Mouse (Mus musculus) ovary, postnatal 36 days (tissue): ENCODE data around the gene Fam20a.
"Not testable (repeated sequence)": the region's sequence is repeated elsewhere in the genome, so short reads cannot be mapped to it uniquely, and the experiment has no call there.

Experiments
- DNase-seq: peaks from one replicate; pipeline ENCODE4 v3.0.0; 2022; ENCODE audit warnings: low spot score, mixed read lengths

Fam20a gene

DNA sequence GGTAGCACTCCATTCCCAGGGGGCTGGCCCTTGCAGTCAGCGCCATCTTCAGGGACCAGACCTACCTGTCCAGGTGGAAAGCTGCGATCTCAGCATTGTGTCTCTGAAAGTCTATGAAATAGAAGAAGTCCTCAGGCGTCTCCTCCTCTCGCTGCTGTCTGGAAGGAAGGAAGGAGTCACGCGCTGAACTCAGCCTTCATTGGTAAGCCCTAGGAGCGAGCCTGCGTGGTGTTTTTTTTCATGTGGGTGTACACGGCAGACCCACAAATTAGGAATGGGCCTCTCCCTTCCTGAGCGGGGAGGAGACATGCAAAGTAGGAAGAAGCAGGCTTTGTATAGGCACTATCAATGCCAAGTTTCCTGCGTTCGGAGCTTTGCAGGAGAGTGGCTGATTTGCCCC is 43.8 kb downstream of the Fam20a start:
- no peak for DNase-seq

DNA sequence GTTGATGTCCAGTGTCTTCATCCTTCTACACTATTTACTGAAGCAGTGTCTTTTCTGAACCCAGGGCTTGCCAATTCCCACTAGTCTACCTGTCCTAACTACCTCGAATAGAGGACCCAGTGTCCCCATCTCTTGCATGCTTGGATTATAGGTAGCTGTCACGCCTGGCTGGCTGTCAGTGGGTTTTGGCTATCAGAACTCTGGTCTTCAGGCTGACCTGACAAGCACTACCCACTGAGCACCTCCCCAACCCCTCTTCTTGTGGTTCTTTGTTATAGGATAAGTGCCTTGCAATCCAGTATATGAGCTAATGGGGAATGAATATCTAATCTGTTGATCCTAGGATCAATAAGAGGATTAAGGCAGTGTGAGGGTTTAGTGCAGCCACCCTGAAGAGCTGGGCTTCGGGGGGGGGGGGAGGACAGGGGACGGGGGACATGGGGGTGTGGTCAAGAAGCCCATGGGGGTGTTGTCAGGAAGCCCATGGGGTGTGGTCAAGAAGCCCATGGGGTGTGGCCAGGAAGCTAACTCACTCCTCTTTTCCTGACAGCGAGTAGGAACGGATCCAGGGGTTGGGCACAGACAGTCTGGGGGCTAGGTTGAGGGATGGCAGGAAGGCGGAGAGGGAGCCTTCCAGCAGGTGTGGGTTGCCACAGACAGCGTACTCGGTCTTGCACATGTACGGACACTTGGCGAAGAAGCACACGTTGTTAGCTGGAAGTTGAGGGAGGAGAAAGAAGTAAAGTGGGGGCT is 45.3 kb downstream of the Fam20a start:
- no peak for DNase-seq

DNA sequence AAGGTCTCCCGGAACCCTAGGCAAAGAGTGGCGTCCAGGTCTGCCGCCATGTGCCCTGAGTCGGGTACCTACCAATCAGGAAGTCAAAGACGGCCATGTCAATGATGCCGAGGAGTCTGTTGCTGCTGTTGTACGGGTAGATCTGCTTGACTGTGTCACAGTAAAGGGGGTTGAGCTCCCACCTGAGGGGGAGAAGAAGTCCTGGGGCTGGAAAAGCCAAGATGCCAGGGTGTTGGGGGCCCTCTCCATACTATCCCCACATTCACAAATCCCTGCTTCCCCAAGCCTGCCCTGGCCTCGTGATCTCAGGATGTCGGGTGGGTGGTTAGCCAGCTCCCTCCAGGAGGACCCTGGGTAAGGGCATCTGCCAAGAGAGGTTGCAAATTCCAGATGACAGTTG is 46.3 kb downstream of the Fam20a start:
- no peak for DNase-seq

DNA sequence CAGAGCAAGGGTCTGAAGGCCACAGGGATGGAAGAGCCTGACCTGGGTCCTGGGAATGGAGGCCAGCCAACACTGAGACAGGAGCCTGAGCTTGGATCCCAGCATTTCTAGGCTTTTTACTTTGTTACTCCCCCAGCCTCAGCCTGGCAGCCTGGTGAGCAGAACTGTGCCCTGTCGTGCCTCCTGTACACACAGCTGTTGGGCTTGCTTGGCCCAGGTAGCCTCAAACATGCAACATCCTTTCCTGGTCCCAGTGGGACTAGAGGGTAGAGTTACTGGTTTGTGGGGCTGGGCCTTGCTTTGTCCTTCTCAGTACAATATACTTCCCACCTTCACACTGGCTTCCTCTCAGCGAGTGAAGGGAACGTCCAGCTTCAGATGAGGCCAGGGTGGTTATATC is 46.9 kb downstream of the Fam20a start:
- DNase-seq: no peak

DNA sequence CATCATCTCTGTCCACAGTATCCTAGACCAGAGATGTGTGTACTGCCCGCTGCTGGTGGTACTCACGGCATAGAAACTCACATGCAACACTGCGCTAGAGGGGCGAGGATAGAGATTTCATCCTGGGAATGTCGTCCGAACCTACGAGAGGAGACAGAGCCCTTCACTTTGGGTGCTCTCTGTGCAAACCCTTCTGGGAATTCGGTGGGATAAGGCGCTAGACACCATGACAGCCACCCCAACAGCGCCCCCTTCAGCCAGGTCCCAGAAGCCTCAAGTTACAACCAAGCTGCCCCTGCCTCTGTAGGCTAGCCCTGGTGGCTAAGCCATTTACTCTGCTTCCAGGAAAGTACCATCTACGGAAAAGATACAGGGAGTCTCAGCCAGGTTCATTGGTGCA is 47.5 kb downstream of the Fam20a start:
- no peak for DNase-seq

DNA sequence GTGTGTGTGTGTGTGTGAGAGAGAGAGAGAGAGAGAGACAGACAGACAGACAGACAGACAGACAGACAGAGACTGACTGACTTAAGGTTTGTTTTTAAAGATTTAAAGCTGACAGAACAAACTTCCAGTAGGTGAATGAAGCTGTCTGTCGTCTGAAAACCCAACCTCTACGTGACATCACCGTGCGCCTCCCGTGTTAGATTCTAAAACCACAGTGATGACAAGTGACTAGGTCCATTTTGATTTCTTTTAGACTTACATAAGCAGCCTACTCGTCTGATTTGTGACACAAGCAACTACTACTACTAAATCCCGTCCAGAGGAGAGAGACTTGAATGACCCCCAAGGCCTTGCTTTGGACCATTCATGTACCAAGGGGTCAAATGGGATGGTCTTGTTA is 48.3 kb downstream of the Fam20a start:
- DNase-seq: no peak

DNA sequence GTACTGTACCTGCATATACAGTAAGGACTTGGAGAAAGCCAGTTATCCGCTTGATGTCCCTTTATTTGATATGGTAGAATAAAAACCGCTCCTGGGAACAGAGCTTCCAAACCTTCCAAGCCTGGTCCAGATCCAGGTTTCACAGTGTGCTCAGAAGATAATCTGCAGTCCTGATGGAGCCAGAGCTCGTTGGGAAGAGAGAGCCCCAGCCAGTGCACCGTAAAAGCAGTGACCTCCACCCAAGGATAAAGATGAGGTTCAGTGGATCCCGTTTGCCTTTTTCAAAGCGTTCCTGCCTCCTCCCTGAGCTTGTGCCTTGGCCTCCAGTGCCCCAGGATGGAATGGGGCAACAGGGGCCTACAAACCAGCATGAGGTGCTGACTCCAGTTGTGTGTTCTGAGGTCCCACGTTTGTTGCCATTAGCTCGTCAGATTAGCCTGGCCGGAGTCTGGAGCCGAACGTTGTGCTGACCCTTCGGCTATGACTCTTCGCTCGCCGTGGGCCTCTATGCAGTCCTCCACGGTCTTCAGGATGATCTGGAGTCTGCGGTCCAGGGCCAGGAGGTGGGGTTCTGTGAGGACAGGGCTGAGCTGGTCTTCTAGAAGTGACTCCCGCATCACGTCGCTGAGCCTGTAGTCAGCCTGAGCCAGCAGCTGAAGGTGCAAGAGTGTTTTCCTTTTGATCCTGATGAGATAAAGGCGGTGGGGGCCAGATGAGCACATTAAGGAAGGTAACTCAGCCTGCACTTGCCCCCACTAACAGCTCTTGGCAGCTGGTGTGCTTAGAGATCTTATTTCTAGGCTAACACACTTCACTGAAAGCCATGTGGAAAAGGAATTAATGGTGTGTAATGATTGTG is 49.0 kb downstream of the Fam20a start:
- DNase-seq: no peak

DNA sequence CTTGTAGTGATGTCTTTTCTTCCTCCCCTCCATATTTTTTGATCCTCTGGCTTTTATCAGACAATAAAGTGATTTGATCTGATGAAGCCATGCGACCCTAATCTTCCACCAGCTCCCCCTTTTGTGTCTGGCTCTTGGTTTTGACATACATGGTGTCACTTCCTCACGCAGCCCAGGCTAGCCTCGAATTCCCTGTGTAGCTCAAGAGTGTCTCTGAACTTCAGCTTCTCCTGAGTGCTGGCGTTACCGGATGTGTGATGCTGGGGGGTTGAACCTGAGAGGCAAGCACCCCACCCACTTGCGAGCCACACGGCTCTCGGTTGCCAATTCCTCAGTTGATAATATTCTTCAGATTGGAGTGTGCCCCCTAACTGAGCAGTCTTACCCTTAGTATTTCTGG is 49.7 kb downstream of the Fam20a start:
- DNase-seq: no peak

DNA sequence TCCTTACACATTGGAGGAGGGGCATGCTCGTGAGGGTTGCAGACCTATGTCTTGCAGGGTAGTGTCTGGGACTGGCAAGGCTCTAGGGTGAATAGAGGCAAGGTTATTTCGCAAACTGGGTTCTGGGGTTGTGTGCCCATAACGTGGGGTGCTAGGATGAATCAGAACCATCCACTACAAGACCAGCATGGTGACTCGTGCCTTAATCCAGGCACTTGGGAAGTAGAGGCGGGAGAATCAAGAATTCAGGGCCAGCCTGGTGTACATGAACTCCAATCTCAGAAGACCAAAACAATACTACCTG is 50.1 kb downstream of the Fam20a start:
- DNase-seq: no peak

DNA sequence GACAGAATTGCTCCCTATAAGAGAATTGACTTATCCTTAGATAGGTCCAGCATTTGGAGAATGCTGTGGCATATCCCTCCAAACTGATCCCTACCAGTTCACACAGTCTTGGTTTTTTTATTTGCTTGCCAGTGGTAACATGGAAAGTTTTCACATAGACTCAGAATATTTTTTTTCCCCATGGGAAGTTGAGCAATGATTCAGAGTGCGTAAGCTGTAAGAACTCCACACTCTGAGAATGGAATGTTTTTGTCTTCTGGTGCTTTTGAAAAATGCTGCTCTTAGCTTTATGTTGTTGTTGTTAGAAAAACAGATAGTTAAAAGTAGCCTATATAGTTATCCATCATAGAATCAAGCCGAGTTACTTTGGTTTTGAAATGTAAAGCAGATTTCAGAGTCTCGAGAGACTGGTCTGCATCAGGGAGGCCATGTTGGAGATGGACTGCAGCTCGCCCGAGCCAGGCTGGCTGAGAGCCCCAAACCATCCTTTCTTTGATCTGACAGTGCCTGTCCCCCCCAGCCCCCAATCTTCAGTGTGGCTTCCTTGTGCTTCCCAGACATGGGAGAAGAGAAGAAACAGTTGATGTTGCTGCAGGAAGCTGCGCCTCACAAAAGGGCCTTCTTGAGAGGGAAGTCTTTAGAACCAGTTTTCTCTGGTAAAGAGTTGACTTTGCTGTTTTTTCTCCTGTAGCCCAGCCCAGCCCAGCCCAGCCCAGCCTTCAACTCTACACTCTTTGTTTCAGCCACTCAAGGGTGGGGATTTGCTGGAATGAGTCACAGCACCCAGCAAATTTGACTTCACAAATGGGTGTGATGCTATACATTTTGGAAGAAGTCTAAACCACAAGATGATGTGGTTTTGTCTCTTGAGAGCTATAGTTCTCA is 50.7 kb downstream of the Fam20a start:
- no peak for DNase-seq

DNA sequence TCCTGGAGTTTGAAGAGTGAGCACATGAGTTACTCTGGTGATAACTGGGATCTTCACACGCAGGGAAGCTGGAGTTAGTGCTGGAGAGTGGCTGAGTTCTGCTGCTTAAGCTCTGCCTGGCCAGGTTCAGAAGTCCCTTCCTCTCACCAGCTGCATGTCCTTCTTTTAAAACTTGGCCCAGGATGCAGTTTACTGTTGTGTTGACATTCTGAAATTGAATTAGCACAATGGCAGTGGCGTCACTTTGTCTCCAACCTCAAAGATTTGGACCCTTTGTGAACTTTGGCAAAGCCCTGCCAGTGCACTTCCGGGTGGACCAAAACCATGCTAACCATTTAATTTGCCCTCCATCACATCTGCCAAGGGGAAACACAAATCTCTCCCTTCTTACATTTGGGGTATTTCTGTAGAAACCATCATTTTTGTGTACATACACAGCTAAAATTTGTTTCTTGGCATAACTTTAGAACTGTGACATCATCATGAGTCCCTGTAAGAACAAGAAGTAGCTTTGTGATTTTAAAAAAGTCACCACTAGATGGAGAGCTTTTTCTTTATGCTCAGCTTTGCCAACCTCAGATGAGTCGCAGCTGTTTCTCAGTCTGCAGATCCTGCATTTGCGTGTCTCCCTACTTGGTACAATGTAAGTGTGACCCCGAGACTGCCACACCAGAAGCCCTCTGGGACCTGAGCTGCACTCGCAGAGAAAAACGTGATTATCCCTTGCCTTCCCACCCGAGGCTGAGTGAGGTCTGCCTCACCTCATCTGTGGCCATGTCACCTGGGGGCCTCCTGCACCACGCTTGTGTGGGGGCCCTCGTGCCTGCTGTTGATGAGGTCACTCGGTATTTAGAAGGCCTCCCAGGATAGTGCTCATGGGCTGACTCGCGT is 51.8 kb downstream of the Fam20a start:
- no peak for DNase-seq

DNA sequence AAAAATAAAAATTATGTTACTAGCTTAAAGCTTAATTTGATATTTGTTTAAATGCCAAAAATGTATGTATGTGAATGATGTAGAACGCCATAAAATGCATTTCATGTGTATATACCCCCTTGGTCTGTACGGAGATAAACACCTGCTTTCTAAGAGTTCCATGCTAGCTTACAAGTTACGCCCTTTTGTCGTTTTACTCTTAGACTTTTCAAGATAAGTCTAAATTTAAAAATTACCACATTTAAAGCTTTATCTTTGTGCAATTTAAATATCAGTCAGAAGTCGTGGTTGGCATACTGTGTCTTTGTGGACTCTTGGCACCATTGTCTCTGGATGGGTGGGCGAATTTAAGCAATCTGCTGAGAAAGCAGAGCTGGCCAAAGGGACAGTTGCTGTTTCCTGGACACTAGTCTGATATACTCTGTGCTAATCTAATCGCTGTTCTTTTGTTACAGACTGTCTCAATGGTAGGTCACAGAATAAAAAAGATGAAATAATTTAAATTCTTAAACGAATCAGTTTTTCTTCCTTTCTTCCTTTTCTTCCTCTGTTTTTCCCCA is 52.9 kb downstream of the Fam20a start:
- DNase-seq: no peak

DNA sequence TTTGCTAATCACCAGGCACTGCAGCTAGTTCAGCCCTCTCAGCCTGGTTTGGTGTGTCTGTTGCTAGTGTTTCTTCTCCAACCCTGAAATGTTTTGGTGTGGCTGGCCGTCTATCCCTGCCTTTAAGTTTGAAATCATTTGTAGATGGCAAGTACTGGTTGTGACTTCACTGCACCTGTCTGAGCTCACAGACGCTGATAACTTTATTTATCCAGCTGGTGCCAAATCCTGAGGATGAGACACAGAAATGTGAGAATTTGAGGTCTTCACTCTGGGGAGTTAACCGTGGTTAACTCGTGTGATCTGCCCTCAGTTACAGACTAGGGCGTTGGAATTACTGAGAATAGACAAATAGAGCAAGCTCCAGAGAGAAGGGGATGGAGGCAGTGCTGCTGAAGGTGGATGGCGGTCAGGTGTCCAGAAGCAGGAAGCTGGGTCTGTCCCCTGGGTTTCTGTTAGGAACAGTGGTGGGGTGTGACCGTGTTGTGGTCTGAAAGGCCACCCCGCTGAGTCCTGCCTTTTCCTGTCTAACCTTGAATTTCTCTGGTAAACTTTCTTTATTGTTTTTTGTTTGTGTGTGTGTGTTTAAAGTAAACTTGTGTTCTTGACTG is 53.9 kb downstream of the Fam20a start:
- DNase-seq: no peak

DNA sequence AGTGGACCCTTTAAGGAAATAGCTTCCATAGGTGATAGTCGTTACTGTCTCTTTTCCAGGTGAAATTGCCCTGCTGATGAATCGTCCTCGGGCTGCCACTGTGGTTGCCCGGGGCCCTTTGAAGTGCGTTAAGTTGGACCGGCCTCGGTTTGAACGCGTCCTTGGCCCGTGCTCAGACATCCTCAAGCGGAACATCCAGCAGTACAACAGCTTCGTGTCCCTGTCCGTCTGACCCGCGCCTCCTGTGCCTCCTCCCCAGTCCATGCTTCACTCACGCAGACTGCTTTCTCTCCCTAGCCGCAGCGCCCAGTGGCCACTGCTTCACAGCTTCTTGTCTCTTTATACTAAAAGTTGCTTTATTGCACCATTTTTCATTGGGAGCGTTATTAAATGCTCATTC is 54.7 kb downstream of the Fam20a start:
- DNase-seq: peak; percentile 43

DNA sequence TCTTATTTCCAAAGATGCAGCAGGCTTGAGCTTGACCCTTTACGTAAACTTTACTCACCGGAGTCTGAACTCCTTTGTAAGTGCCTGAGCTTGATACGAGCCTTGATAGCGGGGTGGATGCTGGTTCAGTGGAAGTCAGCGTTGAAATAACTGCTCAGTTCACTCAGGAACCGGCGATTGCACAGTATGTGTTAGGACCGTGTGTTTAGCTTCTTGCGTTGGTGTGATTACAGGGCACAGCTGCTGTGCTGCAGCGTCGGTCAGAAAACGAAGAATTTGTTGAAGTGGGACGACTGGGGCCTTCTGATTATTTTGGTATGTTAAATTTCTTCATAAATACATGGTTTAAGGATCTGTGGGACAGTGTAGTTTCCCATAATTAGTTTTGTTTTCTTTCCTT is 55.7 kb downstream of the Fam20a start:
- DNase-seq: no peak

DNA sequence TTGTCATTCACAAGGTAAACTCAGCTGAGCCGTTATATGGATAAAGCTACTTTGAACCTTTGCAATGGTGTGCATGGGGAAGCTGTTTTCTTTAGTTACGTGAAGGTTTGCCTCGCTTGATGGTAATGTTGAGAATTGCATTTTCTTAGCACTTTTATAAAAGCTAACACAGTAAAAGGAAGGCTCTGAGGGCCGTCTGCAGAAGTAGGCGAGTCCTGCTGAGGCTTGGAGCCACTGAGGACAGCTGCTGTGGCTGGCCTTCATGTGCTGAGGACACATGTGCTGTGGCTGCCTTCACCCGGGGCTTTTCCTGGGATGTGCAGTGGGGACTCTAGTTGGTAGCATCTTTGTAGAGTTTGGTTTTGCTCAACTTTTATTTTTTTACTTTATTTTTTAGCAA is 56.7 kb downstream of the Fam20a start:
- no peak for DNase-seq

DNA sequence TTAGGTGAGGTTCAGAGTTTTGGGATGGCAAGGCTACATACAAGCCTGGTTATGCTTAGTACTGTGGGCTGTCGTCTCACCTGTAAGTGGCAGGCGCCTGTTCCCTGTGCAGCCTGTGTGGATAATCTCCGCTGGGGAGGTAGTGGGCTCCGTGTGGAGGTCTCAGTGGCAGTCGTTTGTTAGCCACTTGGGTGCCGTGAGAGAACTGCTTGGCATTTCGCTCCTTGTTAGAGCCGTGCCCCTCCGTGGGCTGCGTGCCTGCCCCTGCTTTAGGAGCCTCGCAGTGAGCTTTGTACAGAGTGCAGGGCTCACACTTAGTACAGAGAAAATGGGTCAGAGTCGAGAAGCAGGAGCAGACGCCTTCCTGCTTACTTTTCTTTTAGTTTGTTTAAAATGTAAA is 57.8 kb downstream of the Fam20a start:
- DNase-seq: no peak

DNA sequence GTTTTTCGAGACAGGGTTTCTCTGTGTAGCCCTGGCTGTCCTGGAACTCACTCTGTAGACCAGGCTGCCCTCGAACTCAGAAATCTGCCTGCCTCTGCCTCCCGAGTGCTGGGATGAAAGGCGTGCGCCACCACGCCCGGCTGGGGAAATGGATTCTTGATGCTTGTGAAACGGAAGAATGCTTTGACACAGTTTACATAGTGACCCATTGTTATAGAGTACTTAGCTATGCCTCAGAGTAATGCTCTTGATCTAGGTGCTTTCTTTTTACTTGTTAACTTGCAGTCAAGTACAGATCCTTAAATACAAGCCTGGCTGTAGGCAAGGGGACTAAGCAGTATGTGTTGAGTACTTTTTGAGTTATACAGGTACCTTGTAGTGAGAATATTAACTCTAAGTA is 61.6 kb downstream of the Fam20a start:
- DNase-seq: not testable (repeated sequence)

DNA sequence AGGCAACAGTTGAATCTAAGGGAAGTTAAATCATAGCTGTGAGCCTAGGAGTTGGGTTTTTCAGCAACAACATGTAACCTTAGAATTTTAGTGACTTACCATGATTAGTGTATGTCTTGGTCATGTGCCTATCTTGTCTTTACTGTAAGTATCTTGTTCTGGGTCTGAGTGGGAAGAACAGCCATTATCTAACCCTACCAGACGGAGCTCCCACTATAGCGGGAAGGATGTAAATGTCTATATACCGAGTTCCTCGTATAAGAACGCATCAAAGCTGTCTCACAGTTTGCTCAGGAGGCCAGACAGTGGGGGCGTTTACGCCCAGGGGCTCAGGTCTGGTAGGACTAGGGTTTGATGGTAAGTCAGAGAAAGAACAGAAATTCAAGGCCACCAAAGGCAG is 65.8 kb downstream of the Fam20a start:
- no peak for DNase-seq

DNA sequence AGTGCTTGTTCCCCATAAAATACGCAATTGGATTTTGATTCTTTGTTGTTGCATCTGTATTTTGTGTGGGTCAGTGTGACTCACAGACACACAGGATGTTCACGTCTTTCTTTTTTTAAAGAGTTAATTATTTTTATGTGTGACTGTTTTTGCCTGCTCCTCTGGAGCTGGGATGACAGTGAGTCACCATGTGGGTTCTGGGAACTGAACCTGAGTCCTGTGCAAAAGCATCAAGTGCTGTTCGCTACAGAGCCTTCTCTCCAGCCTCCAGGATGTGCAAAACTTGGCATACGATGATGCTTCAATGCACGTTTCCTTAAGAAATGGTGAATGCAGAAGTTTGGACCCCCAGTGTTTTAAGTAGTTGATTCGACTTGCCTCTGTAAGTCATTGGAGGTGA is 67.5 kb downstream of the Fam20a start:
- DNase-seq: no peak

DNA sequence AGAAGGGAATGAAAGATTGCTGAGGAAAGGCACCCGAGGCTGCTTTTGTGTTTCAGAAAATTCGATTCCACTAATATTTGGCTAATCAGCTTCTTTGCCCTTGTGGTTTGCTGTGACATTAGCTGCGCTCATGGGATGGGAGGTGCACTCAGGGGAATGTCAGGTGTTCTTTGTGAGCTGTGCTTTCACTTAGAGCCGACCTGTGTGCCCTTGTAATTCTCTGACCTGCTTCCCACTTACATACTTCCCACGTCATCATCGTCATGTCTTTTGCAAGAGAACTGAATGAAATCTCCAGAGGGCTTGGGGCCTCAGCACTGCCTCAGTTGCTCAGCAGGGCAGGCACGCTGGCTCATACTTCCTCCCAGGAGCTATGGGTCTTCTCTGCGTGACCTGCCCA is 68.9 kb downstream of the Fam20a start:
- DNase-seq: no peak
